Mouse (Mus musculus): Measurements from ENCODE around the gene Flt4. TPM values are rescaled to one million over a fixed set of nuclear protein-coding genes. Genes with fewer than 3 reads are reported as not detected.
"Not testable (repeated sequence)": the region's sequence is repeated elsewhere in the genome, so short reads cannot be mapped to it uniquely, and the experiment has no call there.

Flt4 gene
- 1 to 10 TPM; 1.9 to 2.9 TPM for total RNA-seq (2021)
- long read RNA-seq, experiment 1, partial matches to known transcripts: 0 of 2 reads
- long read RNA-seq, experiment 1, other reads (novel, unspliced or antisense): 2 of 2 reads
- long read RNA-seq, experiment 2, partial matches to known transcripts: 0 of 1 reads
- long read RNA-seq, experiment 2, other reads (novel, unspliced or antisense): 1 of 1 reads

DNA sequence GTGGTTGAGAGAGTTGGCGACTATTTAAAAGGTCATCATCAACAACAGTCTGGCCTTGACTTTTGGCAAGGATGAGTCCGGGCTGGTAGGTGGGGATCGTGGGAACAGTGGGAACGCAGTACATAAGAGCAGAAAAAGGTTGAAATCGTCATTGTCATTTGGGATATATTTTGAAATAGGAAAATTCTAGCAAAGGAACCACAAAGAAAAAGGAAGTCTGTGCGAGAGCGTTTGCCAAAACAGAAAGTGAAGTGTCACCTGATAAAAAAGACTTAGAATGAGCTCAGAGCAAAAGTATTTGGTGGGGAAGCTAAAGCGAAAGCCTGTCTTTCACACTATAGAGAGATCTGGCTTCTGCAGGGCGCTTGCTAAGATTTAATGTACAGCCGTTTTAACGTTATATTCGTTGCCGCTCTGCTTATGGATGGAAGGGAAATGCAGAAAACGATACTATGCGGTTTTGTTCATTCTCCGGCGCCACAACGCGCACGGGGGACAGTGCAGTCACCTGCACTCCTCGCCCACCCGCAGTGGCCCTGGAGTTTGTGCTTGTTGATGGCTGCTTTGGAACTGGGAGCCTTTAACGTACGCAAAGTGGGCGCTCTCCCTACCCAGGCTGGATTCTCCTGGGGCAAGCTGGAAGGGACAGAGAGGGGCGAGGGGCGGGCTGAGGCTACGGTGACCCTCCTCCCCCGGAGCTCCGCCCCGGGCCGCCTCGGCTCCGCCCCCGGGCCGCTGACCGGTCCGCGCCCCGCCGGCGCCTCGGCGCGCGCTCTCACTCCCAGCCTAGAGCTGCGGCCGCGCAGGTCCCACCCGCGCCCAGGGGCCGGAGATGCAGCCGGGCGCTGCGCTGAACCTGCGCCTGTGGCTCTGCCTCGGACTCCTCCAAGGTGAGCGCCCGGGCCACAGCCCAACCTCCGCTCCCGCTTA, at the start of gene Flt4:
TSS of gene Flt4 (plus strand) at position 326 of the 930 bp plus-strand sequence.
- intact Hi-C loops (cut with DNase I); DNase-seq: not testable (repeated sequence)

DNA sequence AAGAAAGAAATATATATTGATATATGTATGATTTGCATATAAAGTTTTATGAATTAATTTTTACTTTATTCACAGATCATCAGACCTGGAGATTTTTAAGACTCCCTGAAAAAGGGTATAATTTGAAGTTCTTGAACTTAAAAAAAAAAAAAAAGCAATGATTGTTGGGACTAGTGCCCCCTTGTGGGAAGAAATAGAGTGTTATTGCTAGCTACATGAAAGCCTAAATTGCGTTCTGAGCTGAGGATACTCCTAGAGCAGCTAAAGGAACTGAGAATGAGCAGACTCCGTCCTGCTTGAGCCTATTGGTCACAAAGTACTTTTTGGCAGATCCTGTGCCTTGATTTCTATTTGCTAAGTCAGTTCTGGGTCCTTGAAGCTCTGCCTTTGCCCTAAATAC, 34.0 kb upstream of the Flt4 start:
- intact Hi-C loops (cut with DNase I); DNase-seq: not testable (repeated sequence)

DNA sequence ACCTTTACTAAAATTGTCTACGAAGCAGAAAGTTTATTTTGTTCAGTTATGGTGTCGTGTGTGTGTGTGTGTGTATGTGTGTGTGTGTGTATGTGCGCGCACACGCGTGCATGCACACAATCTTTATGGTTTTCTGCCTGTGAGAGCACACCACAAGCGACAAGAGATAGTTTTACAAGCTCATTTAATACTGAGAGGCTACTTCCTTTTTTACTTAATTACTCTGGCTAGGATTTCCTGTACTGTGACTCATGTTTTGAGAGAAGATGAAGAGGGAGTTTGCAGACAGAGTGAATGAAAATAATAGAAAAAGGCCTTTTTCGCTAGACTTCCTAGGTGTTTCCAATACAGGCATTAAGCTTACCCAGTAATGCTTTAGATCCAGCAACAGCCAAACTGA, 28.6 kb upstream of the Flt4 start:
- intact Hi-C loops (cut with DNase I); DNase-seq: not testable (repeated sequence)

DNA sequence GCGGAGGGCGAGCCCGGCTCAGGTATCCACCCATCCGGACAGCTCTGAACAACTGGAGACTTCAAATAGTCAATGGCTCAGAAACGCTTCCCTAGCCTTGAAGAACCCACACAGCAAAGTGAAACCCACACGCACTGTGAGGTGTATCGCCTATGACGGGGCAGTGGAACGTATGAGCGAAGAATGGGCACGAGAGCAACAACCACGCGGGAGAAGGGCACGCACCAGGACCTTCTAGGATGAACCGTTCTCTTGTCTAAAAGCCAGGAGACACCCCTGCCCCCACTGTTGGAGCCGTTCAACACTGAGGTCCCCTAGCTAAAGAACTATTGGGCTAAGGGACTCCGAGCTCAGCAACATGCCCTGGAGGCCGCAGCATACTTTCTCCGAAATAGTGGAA, 18.9 kb upstream of the Flt4 start:
- intact Hi-C loops (cut with DNase I): no loop called here
- no peak for DNase-seq

DNA sequence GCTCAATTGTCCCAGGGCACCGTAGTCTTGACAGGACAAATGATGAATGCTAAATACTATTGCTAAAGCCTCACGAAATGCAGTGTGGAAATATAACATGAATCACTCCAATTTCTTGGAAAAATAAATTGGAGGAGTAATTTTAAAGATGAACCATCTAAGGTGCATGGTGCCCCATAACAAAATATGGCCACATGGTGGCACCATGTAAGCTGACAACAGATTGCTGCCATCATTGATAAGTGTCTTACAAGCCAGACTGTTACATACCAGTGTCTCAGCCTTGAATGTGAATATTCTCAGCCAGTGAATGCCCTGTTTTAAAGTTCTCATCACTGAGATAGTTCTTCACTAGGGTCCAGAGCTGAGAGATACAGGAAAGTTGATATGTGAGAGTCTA, 11.9 kb upstream of the Flt4 start:
- intact Hi-C loops (cut with DNase I); DNase-seq: not testable (repeated sequence)

DNA sequence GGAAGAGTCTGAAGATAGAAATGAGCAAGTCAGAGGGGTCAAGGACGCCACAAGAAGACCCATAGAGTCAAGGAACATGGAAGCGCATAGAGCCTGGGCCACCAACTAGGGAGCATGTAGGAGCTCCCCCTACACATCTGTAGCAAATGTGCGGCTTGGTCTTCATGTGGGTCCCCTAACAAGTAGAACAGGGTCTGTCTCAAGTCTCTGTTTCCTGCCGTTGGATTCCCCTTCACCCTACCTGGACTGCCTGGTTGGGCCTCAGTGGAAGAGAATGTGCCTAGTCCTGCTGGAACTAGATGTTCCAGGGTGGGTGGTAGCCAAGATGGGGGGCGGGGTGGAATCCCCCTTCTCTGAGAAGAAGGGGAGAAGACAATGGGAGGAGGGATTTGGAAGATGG, 757 bp upstream of the Flt4 start:
- intact Hi-C loops (cut with DNase I): not testable (repeated sequence)

DNA sequence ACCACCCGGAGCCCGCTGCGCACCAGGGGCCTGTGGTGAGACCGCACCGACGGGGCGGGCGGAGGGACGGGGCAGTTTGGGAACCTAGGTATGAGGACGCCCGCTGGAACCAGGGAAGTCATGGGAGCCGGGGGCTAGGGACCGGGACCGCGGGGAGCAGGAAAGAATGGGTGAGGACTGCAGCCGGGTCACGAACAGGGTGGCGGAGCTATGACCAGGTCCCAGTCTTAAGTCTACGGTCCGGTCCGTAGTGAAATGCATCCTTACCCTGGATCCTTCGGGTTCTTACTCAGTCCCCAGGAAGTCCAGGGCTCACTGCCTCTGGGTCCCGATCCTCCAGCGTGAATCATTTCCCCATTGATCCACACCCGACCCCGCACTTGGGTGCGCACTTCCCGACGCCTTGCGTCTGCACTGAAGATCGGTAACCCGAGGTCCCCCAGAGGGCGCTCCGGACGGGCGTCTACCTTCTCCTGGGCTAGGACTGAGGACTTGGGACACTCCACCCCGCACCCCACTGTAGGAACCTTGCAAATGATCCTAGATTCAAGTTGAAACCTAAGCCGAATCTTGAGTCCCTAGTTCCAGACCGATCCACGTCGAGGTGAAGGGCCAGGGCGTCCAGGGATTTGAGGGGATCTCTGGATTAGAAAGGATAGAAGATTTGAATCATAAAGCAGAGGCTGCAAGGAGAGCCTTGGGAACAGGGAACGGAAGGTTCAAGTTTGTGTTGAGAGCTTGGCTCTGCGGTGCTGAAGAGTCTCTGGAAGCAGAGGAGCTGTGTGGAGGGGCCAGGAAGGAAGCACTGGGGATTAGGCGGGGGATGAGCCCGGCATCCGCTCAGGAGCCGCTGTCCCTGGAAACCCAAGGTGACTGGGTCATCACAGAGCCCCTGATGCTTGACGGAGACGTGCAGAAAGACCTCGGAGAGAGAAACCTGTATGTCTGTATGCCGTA, 1.1 kb downstream of the Flt4 start:
- intact Hi-C loops (cut with DNase I); DNase-seq: not testable (repeated sequence)

More for the DNA sequence above, 757 bp upstream of the Flt4 start:
- DNase-seq: not testable (repeated sequence)

DNA sequence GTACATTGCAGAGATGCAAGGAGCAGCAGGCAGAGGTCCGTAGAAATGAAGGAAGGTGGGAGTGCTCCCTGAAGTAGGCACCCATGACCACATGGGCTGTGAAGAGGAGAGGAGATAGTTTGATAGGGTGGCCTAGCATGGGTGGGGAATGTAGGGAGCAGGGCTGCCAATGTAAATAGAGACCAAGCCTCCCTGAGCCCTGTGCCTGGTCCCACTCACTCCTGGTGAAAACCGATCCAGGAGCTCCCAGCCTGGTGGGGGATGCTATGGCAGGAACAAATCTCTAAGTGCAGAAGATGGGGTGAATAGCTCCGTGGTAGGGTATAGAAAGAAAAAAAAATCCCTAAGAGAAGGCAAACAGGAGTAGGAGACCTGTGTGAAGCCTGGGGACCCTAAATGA, 2.3 kb downstream of the Flt4 start:
- intact Hi-C loops (cut with DNase I); DNase-seq: not testable (repeated sequence)

DNA sequence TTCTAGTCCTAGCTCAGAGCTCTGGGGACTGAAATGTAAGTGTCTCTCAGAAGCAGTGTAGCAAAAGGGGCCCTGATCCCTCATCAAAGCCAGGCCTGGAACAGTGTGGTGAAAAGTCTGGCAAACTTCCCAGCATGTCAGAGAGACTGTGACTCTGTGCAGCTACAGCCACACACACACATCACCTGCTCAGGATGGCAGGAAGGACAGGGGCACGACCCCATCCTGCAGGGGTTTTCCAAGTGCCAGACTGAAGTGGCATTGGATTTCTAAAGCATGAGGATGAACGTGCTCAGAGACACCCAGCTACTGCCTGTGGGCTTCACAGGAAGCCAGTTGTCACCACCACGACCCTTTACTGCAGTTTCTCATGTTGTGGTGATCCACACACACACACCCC, 3.1 kb downstream of the Flt4 start:
- DNase-seq: no peak
- intact Hi-C loops (cut with DNase I): no loop called here

DNA sequence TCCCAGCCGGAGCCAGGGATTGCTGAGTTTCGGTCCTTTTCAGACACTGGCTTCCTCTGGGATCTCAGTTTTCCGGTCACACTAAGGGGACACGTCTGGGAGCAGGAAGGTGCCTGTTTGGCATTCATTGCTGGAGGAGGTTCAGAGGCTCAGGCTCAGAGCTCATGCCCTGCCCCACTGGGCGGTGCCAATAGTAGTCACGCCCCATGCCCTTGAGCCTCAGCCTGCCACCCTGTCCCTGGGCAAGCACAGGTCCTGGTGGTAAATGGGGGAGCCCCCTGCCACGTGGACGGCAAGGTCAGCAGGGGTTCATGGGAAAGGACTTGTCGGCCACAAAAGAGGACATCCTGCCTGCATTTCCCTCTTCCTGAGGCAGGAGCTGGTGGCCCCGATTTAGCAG, 4.3 kb downstream of the Flt4 start:
- no peak for DNase-seq
- intact Hi-C loops (cut with DNase I): no loop called here

DNA sequence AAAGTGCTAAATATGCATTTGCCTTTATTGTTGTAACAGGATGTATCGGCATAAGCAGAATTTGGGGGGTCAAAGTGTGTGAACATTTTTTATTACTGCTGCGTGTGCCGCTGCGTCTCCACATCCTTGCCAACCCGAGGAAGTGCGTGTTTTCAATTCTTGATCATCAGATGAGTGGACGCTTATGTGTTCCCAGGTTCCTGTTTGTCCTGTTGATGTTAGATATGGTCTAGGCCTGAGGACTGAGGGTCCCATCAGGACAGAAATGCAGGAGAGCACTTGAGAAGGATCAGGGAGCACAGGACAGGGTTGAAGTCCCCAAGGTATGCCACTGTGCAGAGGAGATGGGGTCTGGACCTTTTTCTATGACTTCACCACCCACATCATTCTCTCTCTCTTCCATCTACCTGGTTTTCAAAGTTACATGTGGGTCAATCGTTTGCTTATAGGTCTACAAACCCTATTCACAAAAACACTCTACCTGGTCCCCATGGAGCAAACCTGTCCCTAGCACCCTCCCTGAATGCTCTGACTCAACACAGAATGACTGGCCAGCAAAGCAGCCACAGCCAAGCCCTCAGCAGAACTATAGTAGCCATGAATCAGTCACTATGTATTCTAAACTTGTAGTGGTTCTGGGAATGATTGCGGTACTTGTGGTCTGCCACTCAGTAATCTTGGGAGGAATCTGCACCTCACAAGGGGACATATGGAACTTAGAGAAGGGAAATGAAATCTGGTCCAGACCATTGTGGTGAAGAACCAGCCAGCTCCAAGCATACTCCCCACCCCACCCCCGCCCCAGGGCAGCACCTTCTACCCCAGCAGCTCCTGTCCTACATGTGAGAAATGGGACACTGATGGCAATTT, 7.0 kb downstream of the Flt4 start:
- no peak for DNase-seq
- intact Hi-C loops (cut with DNase I): no loop called here

DNA sequence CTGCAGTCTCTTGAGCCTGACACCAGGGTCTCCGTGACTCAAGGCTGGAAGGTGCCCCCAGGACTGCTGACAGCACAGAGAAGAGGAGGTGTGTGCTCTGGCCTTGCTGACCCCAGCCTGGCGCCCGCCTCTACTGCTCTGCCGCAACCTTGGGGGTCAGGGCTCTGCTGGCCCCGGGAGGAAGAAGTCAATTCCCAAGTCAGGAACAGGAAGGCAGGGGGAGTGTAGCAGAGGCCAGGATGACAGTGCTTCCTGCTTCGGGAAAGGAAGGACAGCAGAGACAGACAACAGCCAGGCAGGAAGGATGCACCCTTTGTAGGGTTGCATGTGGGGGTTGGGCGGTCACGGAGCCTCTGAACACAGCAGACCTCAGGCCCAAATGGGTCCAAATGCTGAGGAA, 9.4 kb downstream of the Flt4 start:
- intact Hi-C loops (cut with DNase I): no loop called here
- no peak for DNase-seq

DNA sequence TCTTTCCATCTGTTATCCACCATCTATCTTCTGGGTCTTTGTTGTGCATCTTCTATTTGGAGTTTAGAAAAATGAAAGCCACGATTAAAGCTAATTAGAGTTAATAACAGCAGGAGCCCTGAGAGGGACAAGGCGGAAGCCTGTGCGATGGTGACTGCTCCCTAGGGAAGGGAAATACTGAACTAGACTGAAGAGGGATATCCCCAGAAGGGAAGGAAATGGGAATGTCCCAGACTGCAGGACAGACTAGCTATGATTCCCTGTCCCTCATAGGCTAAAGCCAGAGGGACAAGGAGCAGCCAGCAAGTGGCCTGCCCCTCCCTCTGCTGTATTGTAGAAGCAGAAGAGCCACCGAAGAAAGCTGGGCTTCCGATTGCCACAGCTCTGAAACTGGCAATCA, 12.9 kb downstream of the Flt4 start:
- DNase-seq: no peak
- intact Hi-C loops (cut with DNase I): no loop called here

DNA sequence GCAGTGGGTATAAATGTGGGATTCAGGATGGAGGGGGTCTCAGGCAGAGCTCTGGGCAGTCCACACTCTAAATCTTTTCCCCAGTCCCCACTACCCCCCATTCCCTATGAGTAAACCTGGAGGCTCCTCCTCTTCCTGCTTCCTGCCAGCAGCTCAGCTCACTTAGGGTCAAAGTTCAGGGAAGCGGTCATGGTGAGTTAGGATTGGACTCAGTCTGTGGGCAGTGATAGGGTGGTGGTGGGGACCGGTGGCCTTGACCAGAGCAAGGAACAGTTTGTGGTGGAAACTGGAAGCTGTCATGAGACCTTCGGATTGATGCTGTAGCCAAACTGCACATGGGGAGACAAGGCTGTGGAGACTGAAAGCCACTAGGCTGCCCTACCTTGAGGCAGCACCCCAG, 15.1 kb downstream of the Flt4 start:
- DNase-seq: no peak
- intact Hi-C loops (cut with DNase I): no loop called here

DNA sequence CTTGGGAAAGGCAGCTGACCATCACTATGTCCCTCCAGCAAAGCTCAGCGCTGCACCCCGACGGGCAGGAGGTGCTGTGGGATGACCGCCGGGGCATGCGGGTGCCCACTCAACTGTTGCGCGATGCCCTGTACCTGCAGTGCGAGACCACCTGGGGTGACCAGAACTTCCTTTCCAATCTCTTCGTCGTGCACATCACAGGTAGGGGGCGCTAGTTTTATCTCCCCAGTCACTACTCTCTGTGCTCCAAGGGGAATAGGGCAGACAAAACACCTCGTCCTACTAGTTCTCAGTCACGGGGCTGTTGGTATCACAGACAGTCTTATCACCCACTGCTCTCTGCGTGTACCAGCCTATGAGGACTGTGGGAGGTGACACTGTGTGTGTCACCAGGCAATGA, 16.8 kb downstream of the Flt4 start:
- intact Hi-C loops (cut with DNase I): no loop called here
- DNase-seq: no peak

DNA sequence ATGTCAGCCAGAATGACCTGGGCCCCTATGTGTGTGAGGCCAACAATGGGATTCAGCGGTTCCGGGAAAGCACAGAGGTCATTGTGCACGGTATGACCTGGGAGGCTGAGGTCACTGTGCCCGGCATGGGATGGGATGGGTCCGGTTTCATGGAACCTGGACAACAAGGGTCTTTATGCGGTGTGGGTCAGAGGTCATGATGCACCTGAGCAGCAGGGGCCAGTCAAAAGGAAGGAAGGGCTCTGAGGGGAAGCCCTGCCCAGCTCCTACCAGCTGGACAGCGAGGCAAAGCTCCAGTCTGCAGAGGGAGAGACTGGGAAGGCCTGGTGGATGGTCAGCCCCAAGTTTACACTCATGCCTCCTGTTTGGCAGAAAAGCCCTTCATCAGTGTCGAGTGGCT, 17.7 kb downstream of the Flt4 start:
- no peak for DNase-seq
- intact Hi-C loops (cut with DNase I): no loop called here

DNA sequence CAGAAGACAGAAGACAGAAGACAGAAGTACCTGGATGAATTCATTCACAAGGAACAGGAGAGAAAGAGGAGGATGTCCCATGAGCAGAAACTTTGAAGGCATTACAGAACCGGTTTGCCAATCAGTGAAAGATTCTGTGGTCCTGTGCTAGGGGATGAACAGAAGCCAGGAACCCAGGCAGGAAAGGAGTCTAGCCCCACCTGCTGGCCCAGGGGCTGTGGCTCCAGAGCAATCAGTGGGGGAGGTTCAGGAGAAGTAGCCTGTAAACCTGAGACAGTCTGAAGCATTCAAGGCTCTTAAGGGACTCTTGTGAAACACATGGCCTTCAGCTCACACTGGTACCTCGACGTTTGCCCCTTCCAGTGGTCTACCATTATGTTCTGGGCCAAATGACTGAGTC, 22.1 kb downstream of the Flt4 start:
- no peak for DNase-seq
- intact Hi-C loops (cut with DNase I): no loop called here

DNA sequence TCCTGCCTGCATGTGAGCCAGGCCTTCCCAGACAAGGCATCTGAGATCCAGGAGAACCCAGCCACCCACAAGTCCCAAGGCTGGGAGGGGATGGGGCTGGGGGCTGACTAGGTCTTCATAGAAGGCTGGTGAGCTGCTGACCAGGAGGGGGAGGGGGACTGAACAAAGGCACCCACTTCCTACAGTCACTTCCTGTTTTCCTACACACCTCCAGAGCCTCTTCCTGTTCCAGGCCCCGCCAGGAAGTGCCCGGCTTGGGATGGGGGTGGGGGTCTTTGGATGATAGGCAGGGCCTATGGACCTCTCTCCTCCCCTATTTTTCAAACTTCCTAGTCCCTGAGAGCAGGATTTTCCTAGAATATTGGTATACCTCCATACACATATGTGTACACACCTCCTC, 23.2 kb downstream of the Flt4 start:
- no peak for DNase-seq
- intact Hi-C loops (cut with DNase I): no loop called here

DNA sequence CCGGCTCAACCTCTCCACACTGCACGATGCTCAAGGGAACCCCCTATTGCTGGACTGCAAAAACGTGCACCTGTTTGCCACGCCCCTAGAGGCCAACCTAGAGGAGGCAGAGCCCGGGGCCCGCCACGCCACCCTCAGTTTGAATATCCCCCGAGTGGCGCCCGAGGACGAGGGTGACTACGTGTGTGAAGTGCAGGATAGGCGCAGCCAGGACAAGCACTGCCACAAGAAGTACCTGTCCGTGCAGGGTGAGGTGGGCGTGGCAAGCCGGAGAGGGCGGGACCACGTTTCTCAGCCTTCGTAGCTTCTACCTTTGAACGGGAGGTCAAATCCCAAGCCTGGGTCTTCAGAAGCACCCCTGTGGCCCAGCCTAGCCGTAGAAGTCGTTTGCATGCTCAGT, 25.0 kb downstream of the Flt4 start:
- DNase-seq: no peak
- intact Hi-C loops (cut with DNase I): no loop called here

DNA sequence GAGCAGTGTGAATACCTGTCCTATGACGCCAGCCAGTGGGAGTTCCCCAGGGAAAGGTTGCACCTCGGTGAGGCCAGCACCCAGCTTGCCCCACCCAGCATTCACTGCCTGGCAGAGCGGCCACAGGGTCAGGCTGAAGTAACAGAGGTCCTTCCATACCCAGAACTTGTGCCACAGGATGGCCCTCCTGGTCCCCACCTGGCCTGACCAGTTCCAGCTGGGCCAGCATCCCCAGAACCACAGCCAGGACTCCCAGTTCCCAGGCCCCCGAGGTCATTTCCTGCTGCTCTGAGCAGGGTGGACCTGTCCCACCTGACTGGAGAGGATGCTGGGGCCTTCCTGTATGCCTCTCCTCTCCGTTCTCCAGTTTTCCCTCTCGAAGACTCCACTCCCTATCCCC, 26.6 kb downstream of the Flt4 start:
- no peak for DNase-seq
- intact Hi-C loops (cut with DNase I): no loop called here

All from gastrocnemius, postnatal 36 days (tissue).